Mouse (Mus musculus): ENCODE results near the gene Bach2. TPM values are rescaled to one million over a fixed set of nuclear protein-coding genes. Genes with fewer than 3 reads are reported as not detected.
A peak's percentile ranks its signal among the peaks of the same experiment; 100 is the strongest.

The Bach2 gene
- total RNA-seq, 1 experiment from 2014 or later, result 7.1 TPM

- no peak for ATAC-seq (replicated peaks; ENCODE audit: insufficient number of reproducible peaks, low FRiP score, low TSS enrichment, poor library complexity, severe bottlenecking)
Measured at GRCm38 (mm10) chr4:32246020-32246419, 7.4 kb downstream of the Bach2 start.

GRCm38 (mm10) chr4:32246801-32247200 is 8.2 kb downstream of the Bach2 start:
- no peak for ATAC-seq (replicated peaks; ENCODE audit: insufficient number of reproducible peaks, low FRiP score, low TSS enrichment, poor library complexity, severe bottlenecking)

- ATAC-seq (replicated peaks; ENCODE audit: insufficient number of reproducible peaks, low FRiP score, low TSS enrichment, poor library complexity, severe bottlenecking), result no peak
Measured at GRCm38 (mm10) chr4:32247463-32248113, 9.0 kb downstream of the Bach2 start.

- peak; percentile 57 for ATAC-seq (replicated peaks; ENCODE audit: insufficient number of reproducible peaks, low FRiP score, low TSS enrichment, poor library complexity, severe bottlenecking)
Measured at GRCm38 (mm10) chr4:32248236-32248635, 9.6 kb downstream of the Bach2 start.

- ATAC-seq (replicated peaks; ENCODE audit: insufficient number of reproducible peaks, low FRiP score, low TSS enrichment, poor library complexity, severe bottlenecking), result peak; percentile 12; the same call in 1 of the 2 replicates
Measured at GRCm38 (mm10) chr4:32248990-32249393, 10.4 kb downstream of the Bach2 start.

- ATAC-seq (replicated peaks; ENCODE audit: insufficient number of reproducible peaks, low FRiP score, low TSS enrichment, poor library complexity, severe bottlenecking), result 0 out of 2 replicates have a peak, but pooled peaks have one; percentile 18
Measured at GRCm38 (mm10) chr4:32249748-32250332, 11.2 kb downstream of the Bach2 start.

GRCm38 (mm10) chr4:32250333-32251004 is 11.9 kb downstream of the Bach2 start:
- peak; percentile 48 for ATAC-seq (replicated peaks; ENCODE audit: insufficient number of reproducible peaks, low FRiP score, low TSS enrichment, poor library complexity, severe bottlenecking)

- peak; percentile 42 for ATAC-seq (replicated peaks; ENCODE audit: insufficient number of reproducible peaks, low FRiP score, low TSS enrichment, poor library complexity, severe bottlenecking)
Measured at GRCm38 (mm10) chr4:32251005-32251365, 12.4 kb downstream of the Bach2 start.

GRCm38 (mm10) chr4:32251946-32252672 is 13.5 kb downstream of the Bach2 start:
- ATAC-seq (replicated peaks; ENCODE audit: insufficient number of reproducible peaks, low FRiP score, low TSS enrichment, poor library complexity, severe bottlenecking), result no peak

GRCm38 (mm10) chr4:32257686-32258085 is 19.1 kb downstream of the Bach2 start:
- ATAC-seq (replicated peaks; ENCODE audit: insufficient number of reproducible peaks, low FRiP score, low TSS enrichment, poor library complexity, severe bottlenecking), result peak; percentile 25; the same call in 1 of the 2 replicates

GRCm38 (mm10) chr4:32258093-32258492 is 19.5 kb downstream of the Bach2 start:
- peak; percentile 76 for ATAC-seq (replicated peaks; ENCODE audit: insufficient number of reproducible peaks, low FRiP score, low TSS enrichment, poor library complexity, severe bottlenecking)

- no peak for ATAC-seq (replicated peaks; ENCODE audit: insufficient number of reproducible peaks, low FRiP score, low TSS enrichment, poor library complexity, severe bottlenecking)
Measured at GRCm38 (mm10) chr4:32258596-32258995, 20.0 kb downstream of the Bach2 start.

GRCm38 (mm10) chr4:32260909-32261308 is 22.3 kb downstream of the Bach2 start:
- ATAC-seq (replicated peaks; ENCODE audit: insufficient number of reproducible peaks, low FRiP score, low TSS enrichment, poor library complexity, severe bottlenecking), result no peak

GRCm38 (mm10) chr4:32262825-32263684 is 24.5 kb downstream of the Bach2 start:
- no peak for ATAC-seq (replicated peaks; ENCODE audit: insufficient number of reproducible peaks, low FRiP score, low TSS enrichment, poor library complexity, severe bottlenecking)

GRCm38 (mm10) chr4:32263685-32264038 is 25.1 kb downstream of the Bach2 start:
- no peak for ATAC-seq (replicated peaks; ENCODE audit: insufficient number of reproducible peaks, low FRiP score, low TSS enrichment, poor library complexity, severe bottlenecking)

GRCm38 (mm10) chr4:32264892-32265291 is 26.3 kb downstream of the Bach2 start:
- no peak for ATAC-seq (replicated peaks; ENCODE audit: insufficient number of reproducible peaks, low FRiP score, low TSS enrichment, poor library complexity, severe bottlenecking)

GRCm38 (mm10) chr4:32266731-32267130 is 28.1 kb downstream of the Bach2 start:
- no peak for ATAC-seq (replicated peaks; ENCODE audit: insufficient number of reproducible peaks, low FRiP score, low TSS enrichment, poor library complexity, severe bottlenecking)

GRCm38 (mm10) chr4:32268042-32268441 is 29.4 kb downstream of the Bach2 start:
- ATAC-seq (replicated peaks; ENCODE audit: insufficient number of reproducible peaks, low FRiP score, low TSS enrichment, poor library complexity, severe bottlenecking), result no peak; the same call in 1 of the 2 replicates

Measured in monocyte, adult 5-6 weeks (primary cell).